Mouse (Mus musculus) mouse embryonic stem cell (cell line): ENCODE results near the gene Krt31.

Source experiments
- in situ Hi-C, 2 experiments: fragments of 300-500 bp; cut with MboI; formaldehyde crosslinking; loops; 1 replicate in 1 of 2; 3 replicates in 1 of 2; pipeline ENCODE4 v1.14.3; 2019 to 2020; ENCODE audit warnings: low sequenced_read_pairs in 2 of 2, low pct_unique_long_range_greater_than_20kb in 1 of 2, mixed read lengths in 1 of 2; ENCODE audit not compliant: unreplicated experiment in 1 of 2

Krt31 gene

GRCm38 (mm10) chr11:100013691-100014171 is 36.6 kb downstream of the Krt31 start:
- in situ Hi-C loops = no loop called here

- in situ Hi-C loops = no loop called here
Observed at GRCm38 (mm10) chr11:100010682-100011081, 39.7 kb downstream of the Krt31 start.

- in situ Hi-C loops = no loop called here
Observed at GRCm38 (mm10) chr11:100008336-100008735, 42.0 kb downstream of the Krt31 start.

- in situ Hi-C loops = no loop called here
Observed at GRCm38 (mm10) chr11:100006624-100007023, 43.7 kb downstream of the Krt31 start.

GRCm38 (mm10) chr11:100005905-100006304 is 44.4 kb downstream of the Krt31 start:
- in situ Hi-C loops = no loop called here

- in situ Hi-C loops = no loop called here
Observed at GRCm38 (mm10) chr11:100004846-100005245, 45.5 kb downstream of the Krt31 start.

GRCm38 (mm10) chr11:99999091-99999490 is 51.3 kb downstream of the Krt31 start:
- in situ Hi-C loops = no loop called here
